In the genomic region with DNA sequence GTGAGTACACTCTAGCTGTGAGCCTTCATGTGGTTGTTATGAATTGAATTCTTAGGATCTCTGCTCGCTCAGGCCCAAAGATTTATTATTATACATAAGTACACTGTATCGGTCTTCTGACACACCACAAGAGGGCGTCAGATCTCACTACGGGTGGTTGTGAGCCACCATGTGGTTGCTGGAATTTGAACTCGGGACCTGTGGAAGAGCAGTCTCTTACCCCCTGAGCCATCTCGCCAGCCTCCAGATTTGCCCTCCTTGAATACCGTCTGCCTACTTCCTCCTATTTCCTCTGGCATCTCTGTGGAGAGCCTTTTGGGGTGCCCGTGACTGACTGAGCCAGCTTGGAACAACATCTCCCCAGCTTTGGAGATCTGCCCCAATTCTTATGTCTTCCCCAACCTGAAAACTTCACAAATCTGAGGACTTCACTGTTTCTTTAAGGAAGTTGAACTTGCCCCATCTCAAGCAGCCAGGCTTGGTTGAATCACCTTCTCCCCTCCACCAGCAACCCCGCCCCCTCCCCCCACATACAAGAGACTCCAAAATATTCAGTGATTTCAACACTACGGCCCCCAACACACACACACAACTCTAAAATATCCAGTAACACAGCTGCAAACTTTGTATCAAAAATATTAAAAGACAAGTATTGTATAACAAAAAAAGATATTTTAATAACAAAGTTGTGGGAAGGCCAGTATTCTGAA, we compare ENCODE assay signal across 8 mouse cellular contexts. TPM values are rescaled to one million over a fixed set of nuclear protein-coding genes. Genes with fewer than 3 reads are reported as not detected.
DNase-seq lines count a peak whose midpoint lies in the region; TF ChIP-seq lines count a peak whose summit lies in the region.

No protein-coding gene starts in this region.

- DNase-seq in kidney, adult 2 months = no peak
- no peak for DNase-seq in kidney, adult 9 months
- DNase-seq in brain, embryonic 14.5 days (ENCODE audit: low read depth) = no peak
- DNase-seq in heart, postnatal 10 days = peak; percentile 24 to 42
- no peak for DNase-seq in midbrain, embryonic 10.5 days (ENCODE audit: low spot score)
- no peak for DNase-seq in frontal cortex, postnatal 36 days (ENCODE audit: low spot score in 2 of 2)
- DNase-seq in gastrocnemius, adult 8-10 months (ENCODE audit: low spot score in 2 of 2) = no peak
- DNase-seq in thymus, adult 18-20 months = no peak

- no peak overlapping the region for H3K4me3 ChIP-seq in kidney, adult 2 months (ENCODE audit: insufficient read depth, low read depth, low read length)
- peak overlapping the region; percentile 88 for H3K4me3 ChIP-seq in midbrain, embryonic 10.5 days

- intact Hi-C loops in heart, postnatal 10 days (cut with DNase I) = loop anchor here (2.0 kb wide), 1 partner anchor 29 kb away; the partner anchor contains the start of gene Ppp6r2

- TF ChIP-seq POLR2A in kidney, adult 2 months (IDR thresholded peaks at IDR 0.05; ENCODE audit: low read depth, low read length) = no peak
- TF ChIP-seq POLR2A in brain, embryonic 14.5 days (IDR thresholded peaks at IDR 0.05; ENCODE audit: borderline replicate concordance, extremely low read depth, insufficient read depth, insufficient read length, poor library complexity, severe bottlenecking) = no peak

- no peaks in the 10 kb centered on the region for H3K36me3 ChIP-seq in kidney, adult 2 months (ENCODE audit: control insufficient read depth, insufficient read depth, low read length)
- H3K36me3 ChIP-seq in midbrain, embryonic 10.5 days = peaks cover 27% of the 10 kb centered on the region

- no peaks in the 10 kb centered on the region for H3K27me3 ChIP-seq in kidney, adult 2 months (replicated peaks; ENCODE audit: control insufficient read depth, insufficient read depth, low read length)
- H3K27me3 ChIP-seq in midbrain, embryonic 10.5 days (ENCODE audit: low read depth, poor library complexity, severe bottlenecking) = no peaks in the 10 kb centered on the region

- no peaks in the 10 kb centered on the region for H3K9me3 ChIP-seq in midbrain, embryonic 10.5 days (replicated peaks)

- H3K4me1 ChIP-seq in kidney, adult 2 months (ENCODE audit: control insufficient read depth, insufficient read depth, low read length) = peaks cover 20% of the 10 kb centered on the region
- H3K4me1 ChIP-seq in midbrain, embryonic 10.5 days = peaks cover 82% of the 10 kb centered on the region

- 0 out of 2 replicates have a peak, but pooled peaks have one; percentile 4 for TF ChIP-seq CTCF in kidney, adult 2 months (conservative IDR thresholded peaks at IDR 0.05; ENCODE audit: insufficient read depth, insufficient read length, low read depth, low read length)
- 0 out of 2 replicates have a peak, but pooled peaks have one; percentile 6 for TF ChIP-seq CTCF in brain, embryonic 14.5 days (IDR thresholded peaks at IDR 0.05; ENCODE audit: borderline replicate concordance, extremely low read depth, insufficient read depth, insufficient read length)

- H3K27ac ChIP-seq in kidney, adult 2 months (ENCODE audit: insufficient read depth, low read depth, low read length) = 0 out of 2 replicates have a peak overlapping the region, but pooled peaks have one; percentile 11
- H3K27ac ChIP-seq in midbrain, embryonic 10.5 days (replicated peaks) = peak overlapping the region; percentile 98

- 56% methylated on average over 10 of the region's 10 CpGs for WGBS in kidney, adult 2 months
- WGBS in midbrain, embryonic 10.5 days = 76% methylated on average over 10 of the region's 10 CpGs

RNA-seq across cellular contexts. Expression of gene Plxnb2, which starts 1.1 kb away (rescaled TPM):
- polyA plus RNA-seq in kidney, adult 2 months (2012; rRNA removed) = 288 and 297 TPM in 2 replicates
- 194 and 213 TPM in 2 replicates for polyA plus RNA-seq in brain, embryonic 14.5 days (2012; rRNA removed)
- 100 to 1,000 TPM; 115 to 145 TPM for total RNA-seq in heart, postnatal 10 days (2021)
- 130 and 144 TPM in 2 replicates for polyA plus RNA-seq in midbrain, embryonic 10.5 days (2016; fragmentation: Nextera tagmentation; extraction: Ambion mirVana)
- total RNA-seq in gastrocnemius, adult 8-10 months (2022) = 1 to 10 TPM; 4.5 to 6.3 (median 5.3) TPM

RNA-seq across cellular contexts. Expression of gene Dennd6b, which starts 14.6 kb away (rescaled TPM):
- 11.2 and 15.0 TPM in 2 replicates for polyA plus RNA-seq in kidney, adult 2 months (2012; rRNA removed)
- polyA plus RNA-seq in brain, embryonic 14.5 days (2012; rRNA removed) = 134 and 196 TPM in 2 replicates
- total RNA-seq in heart, postnatal 10 days (2021) = 1 to 10 TPM; 8.6 TPM
- 27.7 and 37.3 TPM in 2 replicates for polyA plus RNA-seq in midbrain, embryonic 10.5 days (2016; fragmentation: Nextera tagmentation; extraction: Ambion mirVana)
- 1 to 10 TPM; 8.3 to 9.4 (median 9.2) TPM for total RNA-seq in gastrocnemius, adult 8-10 months (2022)

RNA-seq across cellular contexts. Expression of gene Ppp6r2, which starts 29.6 kb away (rescaled TPM):
- 85.0 and 148 TPM in 2 replicates for polyA plus RNA-seq in kidney, adult 2 months (2012; rRNA removed)
- 129 and 168 TPM in 2 replicates for polyA plus RNA-seq in brain, embryonic 14.5 days (2012; rRNA removed)
- total RNA-seq in heart, postnatal 10 days (2021) = 10 to 100 TPM; 59.5 to 60.6 TPM
- polyA plus RNA-seq in midbrain, embryonic 10.5 days (2016; fragmentation: Nextera tagmentation; extraction: Ambion mirVana) = 25.4 and 41.8 TPM in 2 replicates
- 100 to 1,000 TPM in 3 of 4 experiments, 10 to 100 TPM in 1; 97.2 to 102 (median 101) TPM for total RNA-seq in gastrocnemius, adult 8-10 months (2022)

RNA-seq across cellular contexts. Expression of gene Mapk11, which starts 32.3 kb away (rescaled TPM):
- 6.0 and 7.9 TPM in 2 replicates for polyA plus RNA-seq in kidney, adult 2 months (2012; rRNA removed)
- polyA plus RNA-seq in brain, embryonic 14.5 days (2012; rRNA removed) = 61.9 and 75.4 TPM in 2 replicates
- 1 to 10 TPM; 4.1 to 4.8 TPM for total RNA-seq in heart, postnatal 10 days (2021)
- polyA plus RNA-seq in midbrain, embryonic 10.5 days (2016; fragmentation: Nextera tagmentation; extraction: Ambion mirVana) = 38.8 and 47.4 TPM in 2 replicates
- 1 to 10 TPM in 2 of 4 experiments, under 1 TPM in 2; 0.70 to 1.3 (median 0.97) TPM for total RNA-seq in gastrocnemius, adult 8-10 months (2022)

RNA-seq across cellular contexts. Expression of gene Mapk12, which starts 41.2 kb away (rescaled TPM):
- 12.7 and 13.9 TPM in 2 replicates for polyA plus RNA-seq in kidney, adult 2 months (2012; rRNA removed)
- polyA plus RNA-seq in brain, embryonic 14.5 days (2012; rRNA removed) = 12.8 and 15.5 TPM in 2 replicates
- 10 to 100 TPM; 23.8 to 24.8 TPM for total RNA-seq in heart, postnatal 10 days (2021)
- polyA plus RNA-seq in midbrain, embryonic 10.5 days (2016; fragmentation: Nextera tagmentation; extraction: Ambion mirVana) = 31.8 and 36.7 TPM in 2 replicates
- 100 to 1,000 TPM; 123 to 153 (median 139) TPM for total RNA-seq in gastrocnemius, adult 8-10 months (2022)

Comparison
In these comparisons a context has a peak if more than half of its experiments do, and no peak if none do; other contexts are left out.
1. DNase-seq: peak in heart, postnatal 10 days (2 of 2); none in kidney, adult 2 months (single experiment), kidney, adult 9 months (single experiment), brain, embryonic 14.5 days (single experiment), midbrain, embryonic 10.5 days (single experiment), frontal cortex, postnatal 36 days (0 of 2), gastrocnemius, adult 8-10 months (0 of 2) and thymus, adult 18-20 months (0 of 2).